Mouse (Mus musculus) kidney, adult 11 months (tissue): ENCODE results near the gene Eps8l1.
A peak's percentile ranks its signal among the peaks of the same experiment; 100 is the strongest.

Experiments used
- DNase-seq: peaks from one replicate; pipeline ENCODE4 v3.0.0; 2022

Eps8l1 gene

DNA sequence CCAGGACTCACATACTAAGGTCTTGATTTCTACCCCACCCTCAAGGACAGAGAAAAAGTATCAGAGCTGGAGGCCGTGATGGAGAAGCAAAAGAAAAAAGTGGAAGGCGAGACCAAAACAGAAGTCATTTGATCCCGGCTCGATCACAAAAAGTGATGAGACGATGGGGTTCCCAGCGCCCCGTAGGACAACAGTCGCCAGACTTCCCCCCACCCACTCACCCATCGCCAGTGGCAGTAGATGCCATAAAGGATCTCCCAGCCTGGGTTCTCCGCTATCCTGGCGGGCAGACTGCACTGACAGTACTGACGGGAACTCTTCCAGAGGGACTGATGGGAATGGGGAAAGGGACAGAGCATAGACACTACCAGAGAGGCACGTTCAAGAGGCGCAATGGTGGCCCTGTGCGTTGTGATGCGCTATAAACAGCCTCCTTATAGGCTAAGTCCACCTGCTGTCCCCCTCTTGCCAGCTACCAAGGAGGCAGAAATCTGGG is 18.4 kb downstream of the Eps8l1 start:
- DNase-seq, result no peak

DNA sequence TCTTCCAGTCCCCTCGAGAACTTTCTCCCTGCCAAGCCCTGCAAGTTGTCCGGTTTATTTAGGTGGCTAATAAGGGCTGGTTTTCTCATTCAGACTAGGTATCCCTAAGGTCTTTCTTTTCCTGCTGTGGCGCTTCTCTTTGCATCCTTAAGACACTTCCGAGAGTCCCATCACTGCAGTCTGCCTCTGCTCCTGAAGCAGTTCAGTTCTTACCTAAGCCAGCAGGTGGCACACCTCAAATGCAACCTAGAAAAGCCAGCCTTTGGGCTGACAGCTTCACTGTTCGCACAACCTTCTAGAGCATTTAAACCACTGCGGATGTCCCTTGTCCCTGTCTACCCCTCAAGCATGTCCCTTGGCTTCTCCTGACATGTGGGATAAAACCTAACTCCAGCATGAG is 19.2 kb downstream of the Eps8l1 start:
- no peak for DNase-seq

- DNase-seq, result no peak
Observed at GRCm38 (mm10) chr7:4482281-4482680, 21.8 kb downstream of the Eps8l1 start.

- DNase-seq, result no peak
Observed at GRCm38 (mm10) chr7:4491308-4491707, 30.8 kb downstream of the Eps8l1 start.

GRCm38 (mm10) chr7:4492284-4493224 is 32.1 kb downstream of the Eps8l1 start:
- no peak for DNase-seq

DNA sequence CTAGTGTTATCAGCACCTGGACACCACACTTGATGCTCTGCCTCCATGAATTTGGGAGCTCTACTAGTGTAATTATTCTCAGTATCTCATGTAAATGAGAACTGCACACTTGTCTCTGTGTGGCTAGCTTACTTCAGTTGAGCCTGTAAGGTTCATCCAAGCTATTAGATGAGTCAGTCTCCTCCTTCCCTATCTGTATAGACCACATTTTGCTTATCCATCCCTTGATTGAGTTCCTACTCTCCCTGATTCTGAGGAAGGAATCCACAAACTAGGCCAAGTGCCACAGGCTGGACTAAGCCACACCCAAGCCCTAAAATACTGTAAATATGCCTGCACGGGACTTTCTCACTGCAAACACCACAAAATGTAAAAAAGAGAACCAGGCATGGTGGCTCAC is 33.5 kb downstream of the Eps8l1 start:
- no peak for DNase-seq

- no peak for DNase-seq
Observed at GRCm38 (mm10) chr7:4496468-4496867, 36.0 kb downstream of the Eps8l1 start.

DNA sequence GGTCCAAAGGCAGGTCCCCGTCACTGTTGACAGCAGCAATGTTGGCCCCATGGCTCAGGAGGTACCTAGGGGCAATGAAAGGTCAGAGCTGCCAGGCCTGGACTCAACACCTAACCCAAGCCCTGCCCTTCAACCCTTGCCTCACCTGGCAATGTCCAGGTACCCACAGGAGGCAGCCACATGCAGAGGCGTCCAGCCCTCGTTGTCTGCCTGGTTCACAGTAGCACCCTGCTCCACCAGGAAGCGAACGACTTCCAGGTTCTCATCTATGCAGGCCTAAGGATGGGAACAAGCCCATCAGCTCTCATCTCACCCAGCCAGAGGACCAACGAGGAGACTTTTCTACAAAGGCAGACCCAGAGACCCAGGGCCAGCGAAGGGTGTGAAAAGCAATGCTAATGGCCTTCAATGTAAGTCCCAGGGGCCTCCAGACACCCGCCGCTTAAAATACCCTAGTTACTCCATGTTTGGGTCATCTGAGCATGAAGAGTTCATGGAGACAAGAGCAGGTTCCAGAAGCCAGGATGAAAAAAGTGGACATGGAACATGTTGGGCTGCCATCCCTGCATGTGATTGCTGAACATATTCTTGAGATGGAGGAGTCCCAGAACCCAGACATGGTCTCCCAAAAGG is 36.9 kb downstream of the Eps8l1 start:
- DNase-seq, result no peak

DNA sequence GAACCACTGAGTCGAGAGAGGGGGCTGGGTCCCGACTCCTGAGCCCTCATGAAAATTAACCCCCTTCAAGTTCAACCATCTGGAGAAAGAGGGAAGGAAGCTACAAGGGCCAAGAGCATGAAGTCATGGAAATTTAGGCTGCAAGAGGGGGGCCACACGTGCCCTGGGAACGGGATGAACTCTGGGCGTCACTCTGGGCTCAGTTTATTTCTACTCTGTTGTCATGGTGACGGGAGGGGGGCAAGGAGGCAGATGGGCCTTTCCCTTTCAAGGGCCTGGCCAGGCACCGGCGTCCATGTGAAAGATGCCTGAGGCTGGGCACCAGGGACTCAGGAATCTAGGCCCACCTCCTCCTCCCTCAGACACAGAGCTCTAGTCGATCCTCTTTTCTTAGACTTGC is 37.8 kb downstream of the Eps8l1 start:
- DNase-seq, result peak; percentile 49

- no peak for DNase-seq
Observed at GRCm38 (mm10) chr7:4499034-4499433, 38.6 kb downstream of the Eps8l1 start.

GRCm38 (mm10) chr7:4500892-4501471 is 40.5 kb downstream of the Eps8l1 start:
- peak; percentile 31 for DNase-seq

- peak; percentile 92 for DNase-seq
Observed at GRCm38 (mm10) chr7:4501558-4502397, 41.3 kb downstream of the Eps8l1 start, which contains the start of gene Ppp1r12c. Gene Ppp1r12c, minus strand, starts transcription at chr7:4501680.

- DNase-seq, result peak; percentile 63
Observed at GRCm38 (mm10) chr7:4502421-4503090, 42.1 kb downstream of the Eps8l1 start.

DNA sequence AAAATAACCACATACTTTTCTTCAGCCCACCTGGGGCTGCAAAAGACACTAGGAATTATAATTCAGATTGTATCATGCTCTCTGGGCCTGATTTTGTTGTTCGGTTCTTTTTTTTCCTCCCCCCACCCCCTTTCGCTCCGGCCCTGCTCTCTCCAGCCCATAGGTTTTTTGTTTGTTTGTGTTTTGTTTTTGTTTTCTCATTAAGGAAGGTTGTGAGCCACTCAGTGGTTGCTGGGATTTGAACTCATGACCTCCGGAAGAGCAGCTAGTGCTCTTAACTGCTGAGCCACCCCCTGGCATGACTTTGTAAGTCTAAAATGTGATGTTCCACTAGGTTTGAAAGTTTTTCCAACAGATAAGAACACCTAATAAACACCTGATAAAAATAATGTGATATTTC is 42.6 kb downstream of the Eps8l1 start:
- no peak for DNase-seq

DNA sequence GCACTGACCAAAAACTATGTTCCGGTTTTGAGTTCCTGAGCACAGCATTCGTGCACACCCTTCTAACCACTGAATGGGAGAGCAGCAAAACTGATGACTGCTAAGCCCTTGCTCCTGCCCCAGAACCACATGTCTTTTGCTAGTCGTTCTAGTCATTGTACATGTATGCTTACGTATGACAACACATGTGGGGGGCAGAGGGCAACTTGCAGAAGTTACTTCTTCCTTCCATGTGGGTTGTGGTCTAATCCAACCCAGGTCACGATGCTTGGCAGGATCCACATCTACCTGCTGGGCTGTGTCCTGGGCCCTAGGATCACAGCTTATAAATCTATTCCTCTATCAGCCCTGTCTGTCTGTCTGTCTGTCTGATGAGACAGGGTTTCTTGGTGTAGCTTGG is 43.4 kb downstream of the Eps8l1 start:
- DNase-seq, result no peak

- no peak for DNase-seq
Observed at GRCm38 (mm10) chr7:4504646-4505435, 44.4 kb downstream of the Eps8l1 start.

GRCm38 (mm10) chr7:4507220-4507619 is 46.7 kb downstream of the Eps8l1 start:
- no peak for DNase-seq

DNA sequence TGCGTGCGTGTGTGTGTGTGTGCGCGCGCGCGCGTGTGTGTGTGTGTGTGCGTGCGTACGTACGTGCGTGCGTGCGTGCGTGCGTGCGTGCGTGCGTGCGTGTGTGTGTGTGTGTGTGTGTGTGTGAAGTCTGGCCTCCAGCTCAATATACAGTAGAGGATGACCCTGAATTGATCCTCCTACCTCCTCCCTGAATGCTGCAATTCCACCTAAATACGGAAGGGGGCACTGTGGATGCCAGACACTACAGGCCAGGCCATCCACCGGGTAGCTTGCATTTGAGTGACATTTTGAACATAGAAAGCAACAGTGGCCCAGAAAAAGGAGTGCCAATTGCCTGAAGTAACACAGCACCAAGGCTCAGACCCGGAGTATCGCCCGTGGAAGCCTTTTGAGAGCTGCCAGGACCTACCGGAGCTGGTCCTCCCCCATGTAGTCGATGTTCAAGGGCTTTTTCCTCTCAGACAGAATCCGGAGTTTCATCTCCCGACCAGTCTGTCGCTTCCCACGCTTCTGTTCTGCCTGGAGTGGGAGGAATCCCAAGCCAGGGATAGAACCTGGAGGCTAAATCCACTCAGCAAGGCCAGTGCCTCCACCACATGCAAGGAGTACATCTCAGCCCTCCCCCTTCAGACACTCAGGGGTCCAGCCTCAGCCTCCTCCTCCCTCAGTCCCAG is 47.7 kb downstream of the Eps8l1 start:
- DNase-seq, result no peak

- no peak for DNase-seq
Observed at GRCm38 (mm10) chr7:4508739-4509116, 48.3 kb downstream of the Eps8l1 start.

DNA sequence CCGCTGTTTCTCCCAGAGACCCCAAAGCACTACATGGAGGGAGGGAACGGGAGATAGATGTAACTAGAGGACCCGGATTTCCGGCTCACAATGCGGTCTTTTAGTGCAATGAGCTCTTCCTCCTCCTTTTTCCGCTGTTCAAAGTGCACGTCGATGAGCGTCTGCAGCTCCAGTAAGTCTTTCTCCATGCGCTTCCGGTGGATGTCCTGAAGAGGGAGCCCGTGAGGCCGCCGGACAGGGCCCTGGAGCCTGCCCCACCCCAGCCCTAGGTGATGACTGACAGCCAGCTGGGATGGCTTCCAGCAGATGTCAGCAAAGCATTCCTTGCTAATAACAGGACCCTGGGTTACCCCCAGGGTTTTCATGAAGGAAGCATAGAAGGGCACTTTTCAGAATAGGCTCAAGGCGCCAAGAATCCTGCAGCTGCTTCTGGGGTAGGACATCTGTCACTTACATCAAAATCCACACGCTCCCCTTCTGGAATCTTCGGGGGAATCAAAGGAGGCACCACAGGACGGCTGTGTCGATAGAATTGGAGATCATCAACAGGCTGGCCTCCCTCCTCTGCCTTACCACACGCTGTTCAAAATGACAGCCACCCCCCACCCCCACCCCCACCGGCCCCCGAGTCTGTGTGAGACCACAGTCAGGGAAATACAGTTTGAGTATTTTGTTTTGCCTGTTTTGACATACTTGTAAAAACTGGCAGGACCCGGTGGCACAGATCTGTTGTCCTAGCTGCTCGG is 49.6 kb downstream of the Eps8l1 start:
- DNase-seq, result peak; percentile 70
